11 mouse cellular contexts compared by ENCODE assay signal in the genomic region with DNA sequence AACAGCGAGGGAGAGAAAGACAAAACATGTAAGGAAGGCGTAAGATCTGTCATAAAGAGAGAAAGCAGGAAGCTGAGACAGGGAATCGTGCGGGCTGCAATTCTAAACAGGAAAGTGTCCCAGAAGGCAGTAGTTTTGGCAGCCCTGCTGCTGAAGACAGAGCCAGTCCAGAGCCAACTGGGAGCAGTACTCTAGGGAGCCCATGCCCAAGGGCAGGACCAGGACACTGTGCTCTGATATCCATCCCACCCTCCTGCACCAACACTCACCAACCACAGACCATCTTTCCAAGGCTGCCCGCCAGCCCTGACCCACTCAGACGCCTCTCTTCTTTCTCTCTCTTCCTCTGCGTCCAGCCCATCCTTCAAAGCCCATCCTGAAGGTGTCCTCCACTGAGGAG. TPM values are rescaled to one million over a fixed set of nuclear protein-coding genes. Genes with fewer than 3 reads are reported as not detected.
DNase-seq lines count a peak whose midpoint lies in the region; ATAC-seq and TF ChIP-seq lines count a peak whose summit lies in the region.
"Had no signal": no experiment of that assay in that cellular context is flagged by ENCODE, and none has a peak within 500 bp of the region (broad histone marks: within the 10 kb centered on the region; RNA-seq: fewer than 3 reads in every experiment).

No protein-coding gene starts in this region.

- TF ChIP-seq CTCF in lung, embryonic 14.5 days (IDR thresholded peaks at IDR 0.05; ENCODE audit: low read depth), result no peak
- no peak for TF ChIP-seq CTCF in heart, postnatal 0 days (IDR thresholded peaks at IDR 0.05; ENCODE audit: low read depth)
- no peak for TF ChIP-seq CTCF in lung, postnatal 0 days (IDR thresholded peaks at IDR 0.05)

- no peak for ATAC-seq in lung, embryonic 14.5 days (ENCODE audit: insufficient read depth)
- 0 out of 2 replicates have a peak, but pooled peaks have one; percentile 12 for ATAC-seq in heart, postnatal 0 days (ENCODE audit: insufficient read depth, low read depth)
- ATAC-seq in lung, postnatal 0 days, result peak; percentile 8; the same call in 1 of the 2 replicates

- peak; percentile 19 for DNase-seq in cerebellum, adult 11-12 months
- no peak for DNase-seq in cerebellum, adult 11 months
- DNase-seq in lung, embryonic 14.5 days, result peak; percentile 66
- DNase-seq in lung, postnatal 25 days (ENCODE audit: low spot score), result no peak
- DNase-seq in heart, postnatal 0 days (ENCODE audit: low spot score), result no peak
- peak; percentile 61 for DNase-seq in lung, postnatal 0 days (ENCODE audit: low spot score)
- DNase-seq in right cerebral cortex, postnatal 36 days (ENCODE audit: low spot score in 2 of 2), result no peak
- no peak for DNase-seq in embryo, embryonic 9.5 days (ENCODE audit: extremely low spot score)
- DNase-seq: kidney, adult 2 months had no signal

- H3K27me3 ChIP-seq in lung, embryonic 14.5 days (ENCODE audit: insufficient read depth, low read length), result no peaks in the 10 kb centered on the region
- H3K27me3 ChIP-seq in heart, postnatal 0 days (ENCODE audit: control insufficient read depth, insufficient read depth, low read length), result no peaks in the 10 kb centered on the region
- no peaks in the 10 kb centered on the region for H3K27me3 ChIP-seq in lung, postnatal 0 days (replicated peaks; ENCODE audit: insufficient read depth, low read length)
- H3K27me3 ChIP-seq: neural tube, embryonic 12.5 days had no signal

- no peak overlapping the region for H3K4me3 ChIP-seq in lung, embryonic 14.5 days (ENCODE audit: low read depth, low read length)
- H3K4me3 ChIP-seq in heart, postnatal 0 days (ENCODE audit: low read depth, low read length), result no peak overlapping the region
- no peak overlapping the region for H3K4me3 ChIP-seq in lung, postnatal 0 days (ENCODE audit: low read depth, low read length)
- H3K4me3 ChIP-seq: liver, embryonic 15.5 days; neural tube, embryonic 12.5 days had no signal

- H3K9ac ChIP-seq in lung, embryonic 14.5 days, result peak overlapping the region; percentile 28; the same call in 1 of the 2 replicates
- H3K9ac ChIP-seq in heart, postnatal 0 days (replicated peaks; ENCODE audit: low read depth, low read length), result no peak overlapping the region; the same call in 1 of the 2 replicates
- H3K9ac ChIP-seq in lung, postnatal 0 days (replicated peaks; ENCODE audit: low read depth), result no peak overlapping the region
- H3K9ac ChIP-seq: liver, embryonic 15.5 days; neural tube, embryonic 12.5 days had no signal

- H3K4me2 ChIP-seq in lung, embryonic 14.5 days, result peak overlapping the region; percentile 29; the same call in 1 of the 2 replicates
- H3K4me2 ChIP-seq in heart, postnatal 0 days (ENCODE audit: low read depth, low read length), result no peak overlapping the region
- H3K4me2 ChIP-seq in lung, postnatal 0 days (replicated peaks; ENCODE audit: low read depth, low read length), result no peak overlapping the region
- H3K4me2 ChIP-seq: liver, embryonic 15.5 days; neural tube, embryonic 12.5 days had no signal

- H3K4me1 ChIP-seq in lung, embryonic 14.5 days (ENCODE audit: insufficient read depth), result peaks cover 37% of the 10 kb centered on the region
- peaks cover 69% of the 10 kb centered on the region for H3K4me1 ChIP-seq in heart, postnatal 0 days (ENCODE audit: control insufficient read depth, insufficient read depth)
- peaks cover 37% of the 10 kb centered on the region for H3K4me1 ChIP-seq in lung, postnatal 0 days (ENCODE audit: insufficient read depth, low read depth, low read length)

- WGBS in lung, embryonic 14.5 days, result 45% methylated on average over 7 of the region's 7 CpGs
- WGBS in heart, postnatal 0 days, result 44% methylated on average over 7 of the region's 7 CpGs
- 29% methylated on average over 7 of the region's 7 CpGs for WGBS in lung, postnatal 0 days

- no peak for TF ChIP-seq EP300 in heart, postnatal 0 days (IDR thresholded peaks at IDR 0.05; ENCODE audit: low read depth)
- no peak for TF ChIP-seq EP300 in lung, postnatal 0 days (IDR thresholded peaks at IDR 0.05)

- no peaks in the 10 kb centered on the region for H3K36me3 ChIP-seq in lung, embryonic 14.5 days (ENCODE audit: insufficient read depth)
- H3K36me3 ChIP-seq in heart, postnatal 0 days (replicated peaks; ENCODE audit: control insufficient read depth, insufficient read depth, low read length), result no peaks in the 10 kb centered on the region
- no peaks in the 10 kb centered on the region for H3K36me3 ChIP-seq in lung, postnatal 0 days (ENCODE audit: insufficient read depth, low read length)
- H3K36me3 ChIP-seq: liver, embryonic 15.5 days; neural tube, embryonic 12.5 days had no signal

- peak overlapping the region; percentile 71 for H3K27ac ChIP-seq in lung, embryonic 14.5 days (ENCODE audit: low read depth)
- peak overlapping the region; percentile 76 for H3K27ac ChIP-seq in heart, postnatal 0 days (ENCODE audit: low read depth)
- peak overlapping the region; percentile 60 for H3K27ac ChIP-seq in lung, postnatal 0 days (ENCODE audit: low read length)
- H3K27ac ChIP-seq: liver, embryonic 15.5 days; neural tube, embryonic 12.5 days had no signal

- H3K9me3 ChIP-seq in lung, embryonic 14.5 days (ENCODE audit: low read depth, low read length), result no peaks in the 10 kb centered on the region
- H3K9me3 ChIP-seq in heart, postnatal 0 days (replicated peaks; ENCODE audit: control insufficient read depth, low read length), result no peaks in the 10 kb centered on the region
- H3K9me3 ChIP-seq in lung, postnatal 0 days (ENCODE audit: low read length), result no peaks in the 10 kb centered on the region
- H3K9me3 ChIP-seq: liver, embryonic 15.5 days; neural tube, embryonic 12.5 days had no signal

RNA-seq across cellular contexts. Expression of gene Prdm11, which starts 5.1 kb away (rescaled TPM):
- polyA plus RNA-seq in lung, embryonic 14.5 days (2014; fragmentation: Nextera tagmentation; extraction: Ambion mirVana), result 4.4 and 4.8 TPM in 2 replicates
- 10.7 and 12.7 TPM in 2 replicates for total RNA-seq in heart, postnatal 0 days (2014; rRNA removed; ENCODE audit: low replicate concordance)
- 2.7 and 2.9 TPM in 2 replicates for polyA plus RNA-seq in heart, postnatal 0 days (2015; fragmentation: Nextera tagmentation; extraction: Ambion mirVana)
- polyA plus RNA-seq in lung, postnatal 0 days (2015; fragmentation: Nextera tagmentation; extraction: Ambion mirVana), result 3.7 and 4.5 TPM in 2 replicates

Comparison
In these comparisons a context has a peak if more than half of its experiments do, and no peak if none do; other contexts are left out.
1. DNase-seq: peak in cerebellum, adult 11-12 months (single experiment), lung, embryonic 14.5 days (single experiment) and lung, postnatal 0 days (single experiment); none in cerebellum, adult 11 months (single experiment), lung, postnatal 25 days (single experiment), heart, postnatal 0 days (single experiment), right cerebral cortex, postnatal 36 days (0 of 2) and embryo, embryonic 9.5 days (single experiment).
2. Peak in every context shown above with its lines, with median percentiles within 50 percentile points of each other: H3K27ac ChIP-seq.